Mouse (Mus musculus): Measurements from ENCODE around the gene Frs3.

GRCm38 (mm10) chr17:47671988-47672310, 16.9 kb upstream of the Frs3 start:
- TF ChIP-seq EP300 (IDR thresholded peaks at IDR 0.05; ENCODE audit: low read depth): no peak
- no peak for TF ChIP-seq CTCF (IDR thresholded peaks at IDR 0.05; ENCODE audit: low read depth)

Data from liver, embryonic 14.5 days (tissue).